Mouse (Mus musculus) lung, postnatal 36 days (tissue): ENCODE measurements around the gene Prr12.

Source experiments
- DNase-seq: peaks from one replicate; pipeline ENCODE4 v3.0.0; 2022; ENCODE audit warnings: mixed read lengths

Prr12 gene

GRCm38 (mm10) chr7:44996672-44997071 lies 56.0 kb downstream of the Prr12 start:
- DNase-seq = no peak

DNA sequence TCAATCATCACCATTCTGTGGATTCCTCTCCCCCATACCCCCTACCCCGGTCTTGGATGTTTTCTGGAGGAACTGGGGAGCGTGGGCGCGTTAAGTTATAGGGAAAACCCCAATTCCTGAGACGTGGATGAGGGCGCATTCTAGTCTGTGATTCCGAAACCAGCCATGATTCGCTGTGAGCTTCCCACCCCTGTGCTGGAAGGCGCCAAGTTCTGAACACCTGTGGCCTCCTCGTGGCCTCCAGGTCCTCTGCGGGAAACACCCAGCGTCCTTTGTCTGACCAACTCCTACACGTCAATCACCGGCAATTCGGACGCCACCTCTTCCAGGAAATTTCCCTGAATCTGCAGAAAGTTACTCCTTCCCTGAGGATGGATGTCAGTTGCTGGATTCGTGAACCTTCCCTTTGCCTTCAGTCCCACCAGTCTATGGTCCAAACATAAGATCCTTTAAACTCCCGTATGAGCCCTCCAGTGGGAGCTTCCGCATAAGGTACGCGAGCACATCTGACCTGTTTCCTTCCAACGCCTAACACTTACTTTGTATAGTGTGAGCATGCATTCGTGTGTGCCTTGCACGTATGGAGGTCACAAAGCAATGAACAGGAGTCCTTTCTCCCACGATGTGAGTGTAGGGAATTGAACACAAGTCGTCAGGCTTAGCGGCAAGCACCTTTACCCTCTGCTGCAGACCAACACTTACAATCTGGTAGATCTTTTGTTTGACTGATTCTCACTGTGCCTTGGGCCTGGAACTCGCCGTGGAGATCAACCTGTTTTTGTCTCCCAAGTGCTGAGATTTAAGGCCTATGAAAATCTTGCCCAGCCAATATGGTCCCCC lies 65.6 kb downstream of the Prr12 start:
- DNase-seq = no peak

- DNase-seq = peak; percentile 99
These were observed 66.3 kb downstream of the Prr12 start, which contains the start of gene Prmt1 for GRCm38 (mm10) chr7:44986192-44986878. Gene Prmt1 (minus strand): TSS chr7:44986568.

GRCm38 (mm10) chr7:44985595-44986191 lies 67.0 kb downstream of the Prr12 start:
- DNase-seq = peak; percentile 79

GRCm38 (mm10) chr7:44984833-44985164 lies 67.9 kb downstream of the Prr12 start:
- no peak for DNase-seq

- DNase-seq = no peak
These were observed 68.5 kb downstream of the Prr12 start for GRCm38 (mm10) chr7:44983944-44984832.

- DNase-seq = peak; percentile 95
These were observed 69.6 kb downstream of the Prr12 start for GRCm38 (mm10) chr7:44983085-44983484.

GRCm38 (mm10) chr7:44981539-44981938 lies 71.1 kb downstream of the Prr12 start:
- no peak for DNase-seq

DNA sequence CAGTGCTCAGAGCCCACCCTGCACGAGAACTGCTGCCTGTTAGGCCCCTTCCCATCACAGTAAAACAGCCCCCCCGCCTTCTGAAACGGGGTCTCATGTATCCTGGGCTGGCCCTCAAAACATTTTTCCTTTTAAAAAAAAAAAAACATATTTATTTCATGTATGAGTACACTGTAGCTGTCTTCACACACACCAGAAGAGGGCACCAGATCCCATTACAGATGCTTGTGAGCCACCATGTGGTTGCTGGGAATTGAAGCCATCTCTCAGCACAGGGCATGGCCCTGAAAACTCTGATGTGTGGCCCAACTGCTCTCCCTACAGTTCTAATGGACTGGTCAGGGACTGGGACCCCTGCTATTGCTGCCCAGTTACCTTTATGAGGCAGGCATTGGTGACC lies 74.4 kb downstream of the Prr12 start:
- DNase-seq = no peak
